Mouse (Mus musculus): ENCODE data around the gene Mab21l1. TPM values are rescaled to one million over a fixed set of nuclear protein-coding genes. Genes with fewer than 3 reads are reported as not detected.

Gene Mab21l1
- polyA plus RNA-seq, 1 experiment from 2014 or later = 46.8 TPM

DNA sequence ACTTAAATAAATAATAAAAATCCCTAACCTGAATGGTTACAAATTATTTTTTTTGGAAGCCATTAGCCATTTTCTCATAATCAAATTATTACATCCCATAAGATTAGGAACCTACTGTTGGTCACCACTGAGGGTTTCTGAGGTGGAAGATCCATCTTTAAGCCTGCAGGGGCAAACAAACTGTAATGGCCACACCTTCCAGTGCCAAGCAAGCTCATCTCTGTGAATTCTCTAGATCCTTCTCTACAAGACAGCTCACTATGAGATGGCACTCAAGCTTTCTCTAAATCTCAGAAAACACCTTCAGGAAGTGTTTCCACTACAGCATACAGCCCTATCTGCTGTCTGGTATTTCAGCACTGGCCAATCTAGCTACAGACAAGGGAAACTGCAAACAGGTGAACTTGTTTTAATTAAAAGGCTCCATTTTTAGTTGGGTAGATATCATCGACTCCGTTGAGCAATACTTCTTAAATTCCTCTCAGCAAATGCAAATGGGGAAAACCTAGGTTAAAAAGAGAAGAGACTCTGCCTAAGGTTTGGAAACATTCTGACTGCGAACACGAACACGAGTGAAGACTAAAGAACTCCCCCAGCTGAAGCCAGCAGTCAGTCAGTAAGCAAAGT, 768 bp upstream of the Mab21l1 start:
- H3K4me3 ChIP-seq = peak overlapping the region; percentile 65
- no peaks in the 10 kb centered on the region for H3K36me3 ChIP-seq
- ATAC-seq (ENCODE audit: low FRiP score, low read depth) = no peak
- H3K27me3 ChIP-seq = peaks cover 32% of the 10 kb centered on the region
- no peaks in the 10 kb centered on the region for H3K9me3 ChIP-seq
- peak overlapping the region; percentile 78 for H3K4me2 ChIP-seq (replicated peaks)
- peak overlapping the region; percentile 88; the same call in 1 of the 2 replicates for H3K27ac ChIP-seq
- H3K9ac ChIP-seq = peak overlapping the region; percentile 96
- WGBS = 13% methylated on average over 5 of the region's 5 CpGs
- peaks cover 39% of the 10 kb centered on the region for H3K4me1 ChIP-seq

DNA sequence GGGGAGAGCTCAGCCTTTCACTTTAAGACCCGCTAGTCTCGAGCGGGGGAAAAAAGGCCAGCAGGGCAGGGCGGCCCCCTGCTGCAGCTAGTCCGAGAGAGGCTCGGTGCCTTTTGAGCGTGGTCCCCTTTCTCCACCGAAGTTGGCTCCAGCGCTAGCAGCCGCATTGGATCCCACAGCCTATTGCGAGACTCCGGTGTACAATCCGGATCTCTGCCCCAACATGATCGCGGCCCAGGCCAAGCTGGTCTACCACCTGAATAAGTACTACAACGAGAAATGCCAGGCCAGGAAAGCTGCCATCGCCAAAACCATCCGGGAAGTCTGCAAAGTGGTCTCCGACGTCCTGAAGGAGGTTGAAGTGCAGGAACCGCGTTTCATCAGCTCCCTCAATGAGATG, 461 bp downstream of the Mab21l1 start:
- H3K4me1 ChIP-seq = peaks cover 41% of the 10 kb centered on the region
- under 1% methylated on average over 22 of the region's 22 CpGs for WGBS
- H3K27me3 ChIP-seq = peaks cover 30% of the 10 kb centered on the region
- H3K4me2 ChIP-seq (replicated peaks) = peak overlapping the region; percentile 78
- H3K27ac ChIP-seq = peak overlapping the region; percentile 88
- no peaks in the 10 kb centered on the region for H3K36me3 ChIP-seq
- peak overlapping the region; percentile 65 for H3K4me3 ChIP-seq
- H3K9me3 ChIP-seq = no peaks in the 10 kb centered on the region
- peak overlapping the region; percentile 96 for H3K9ac ChIP-seq
- ATAC-seq (ENCODE audit: low FRiP score, low read depth) = 0 out of 2 replicates have a peak, but pooled peaks have one; percentile 4

DNA sequence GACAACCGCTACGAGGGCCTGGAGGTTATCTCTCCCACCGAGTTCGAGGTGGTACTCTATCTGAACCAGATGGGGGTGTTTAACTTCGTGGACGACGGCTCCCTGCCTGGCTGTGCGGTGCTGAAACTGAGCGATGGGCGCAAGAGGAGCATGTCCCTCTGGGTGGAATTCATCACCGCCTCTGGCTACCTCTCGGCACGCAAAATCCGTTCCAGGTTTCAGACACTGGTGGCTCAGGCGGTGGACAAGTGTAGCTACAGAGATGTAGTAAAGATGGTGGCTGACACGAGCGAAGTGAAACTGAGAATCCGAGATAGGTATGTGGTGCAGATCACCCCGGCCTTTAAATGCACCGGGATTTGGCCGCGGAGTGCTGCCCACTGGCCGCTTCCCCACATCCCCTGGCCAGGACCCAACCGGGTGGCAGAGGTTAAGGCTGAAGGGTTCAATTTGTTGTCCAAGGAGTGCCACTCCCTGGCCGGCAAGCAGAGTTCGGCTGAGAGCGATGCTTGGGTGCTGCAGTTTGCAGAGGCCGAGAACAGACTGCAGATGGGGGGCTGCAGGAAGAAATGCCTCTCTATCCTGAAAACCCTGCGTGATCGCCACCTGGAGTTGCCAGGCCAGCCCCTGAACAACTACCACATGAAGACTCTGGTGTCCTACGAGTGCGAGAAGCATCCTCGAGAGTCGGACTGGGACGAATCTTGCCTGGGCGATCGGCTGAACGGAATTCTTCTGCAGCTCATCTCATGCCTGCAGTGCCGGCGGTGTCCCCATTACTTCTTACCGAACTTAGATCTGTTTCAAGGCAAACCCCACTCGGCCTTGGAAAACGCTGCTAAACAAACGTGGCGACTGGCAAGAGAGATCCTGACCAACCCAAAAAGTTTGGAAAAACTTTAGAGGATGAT, 1.1 kb downstream of the Mab21l1 start:
- peaks cover 41% of the 10 kb centered on the region for H3K4me1 ChIP-seq
- ATAC-seq (ENCODE audit: low FRiP score, low read depth) = no peak
- H3K36me3 ChIP-seq = no peaks in the 10 kb centered on the region
- H3K27me3 ChIP-seq = peaks cover 30% of the 10 kb centered on the region
- H3K4me2 ChIP-seq (replicated peaks) = peak overlapping the region; percentile 78
- H3K9ac ChIP-seq = peak overlapping the region; percentile 96
- 1% methylated on average over 45 of the region's 45 CpGs for WGBS
- peak overlapping the region; percentile 88 for H3K27ac ChIP-seq
- H3K9me3 ChIP-seq = no peaks in the 10 kb centered on the region
- H3K4me3 ChIP-seq = peak overlapping the region; percentile 65

DNA sequence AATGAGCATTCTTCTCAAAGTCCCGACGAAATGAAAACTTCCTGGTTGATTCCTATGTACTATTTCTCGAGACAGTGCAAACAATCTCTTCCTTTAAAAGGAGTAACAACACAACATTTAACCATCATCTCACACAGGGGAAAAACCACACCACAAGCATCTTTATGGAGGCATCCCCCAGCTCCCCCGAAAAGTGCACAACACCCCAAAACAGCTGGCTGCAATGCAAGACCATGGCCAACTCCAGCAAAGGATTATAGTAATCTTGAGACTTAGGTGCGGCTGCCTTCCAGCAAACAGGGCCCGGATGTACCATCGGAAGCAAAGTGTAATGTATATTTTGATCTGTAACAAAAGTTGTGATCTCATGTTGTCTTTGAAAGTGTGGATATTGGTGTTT, 1.8 kb downstream of the Mab21l1 start:
- Histone ChIP-seq H3K4me3 (peak overlapping the region; percentile 65), H3K9ac (peak overlapping the region; percentile 96), H3K4me2 (replicated peaks) (peak overlapping the region; percentile 78), H3K36me3 (no peaks in the 10 kb centered on the region), H3K4me1 (peaks cover 46% of the 10 kb centered on the region), H3K9me3 (no peaks in the 10 kb centered on the region), H3K27me3 (peaks cover 27% of the 10 kb centered on the region), H3K27ac (peak overlapping the region; percentile 88)
- ATAC-seq (ENCODE audit: low FRiP score, low read depth) = no peak
- 5% methylated on average over 7 of the region's 7 CpGs for WGBS

DNA sequence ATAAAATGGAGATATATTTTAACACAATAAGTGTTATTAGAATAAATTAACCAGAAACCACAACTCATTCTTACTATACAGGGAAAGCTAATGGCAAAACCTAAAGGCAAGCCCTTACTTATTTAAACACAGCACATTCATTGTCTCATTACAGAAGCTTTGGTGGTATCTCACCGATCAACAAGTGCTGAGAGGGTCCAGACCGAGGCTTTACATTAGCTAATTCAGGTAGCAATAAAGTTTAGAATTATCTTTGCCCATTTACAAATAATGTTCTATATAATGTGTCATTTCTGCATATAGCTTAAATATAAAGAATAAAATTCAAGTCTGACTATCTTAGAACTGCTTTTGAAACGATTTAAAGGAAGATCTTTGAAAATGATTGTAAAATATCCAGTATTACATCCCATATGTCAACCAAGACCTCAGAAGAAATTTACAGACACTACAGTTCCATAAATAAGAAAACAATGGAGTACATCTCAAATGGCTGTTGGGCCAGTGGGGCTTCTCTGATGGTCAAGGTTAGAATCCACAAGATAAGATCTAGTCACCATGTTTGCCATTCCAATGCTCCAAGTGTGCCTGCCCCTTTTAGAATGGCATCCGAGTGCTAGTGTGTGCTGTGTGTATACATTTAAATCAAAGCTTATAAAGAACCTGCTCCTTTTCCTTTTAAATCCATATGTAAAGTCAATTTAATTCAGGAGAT, 3.1 kb downstream of the Mab21l1 start:
- 25% methylated on average over 4 of the region's 4 CpGs for WGBS
- no peaks in the 10 kb centered on the region for H3K36me3 ChIP-seq

DNA sequence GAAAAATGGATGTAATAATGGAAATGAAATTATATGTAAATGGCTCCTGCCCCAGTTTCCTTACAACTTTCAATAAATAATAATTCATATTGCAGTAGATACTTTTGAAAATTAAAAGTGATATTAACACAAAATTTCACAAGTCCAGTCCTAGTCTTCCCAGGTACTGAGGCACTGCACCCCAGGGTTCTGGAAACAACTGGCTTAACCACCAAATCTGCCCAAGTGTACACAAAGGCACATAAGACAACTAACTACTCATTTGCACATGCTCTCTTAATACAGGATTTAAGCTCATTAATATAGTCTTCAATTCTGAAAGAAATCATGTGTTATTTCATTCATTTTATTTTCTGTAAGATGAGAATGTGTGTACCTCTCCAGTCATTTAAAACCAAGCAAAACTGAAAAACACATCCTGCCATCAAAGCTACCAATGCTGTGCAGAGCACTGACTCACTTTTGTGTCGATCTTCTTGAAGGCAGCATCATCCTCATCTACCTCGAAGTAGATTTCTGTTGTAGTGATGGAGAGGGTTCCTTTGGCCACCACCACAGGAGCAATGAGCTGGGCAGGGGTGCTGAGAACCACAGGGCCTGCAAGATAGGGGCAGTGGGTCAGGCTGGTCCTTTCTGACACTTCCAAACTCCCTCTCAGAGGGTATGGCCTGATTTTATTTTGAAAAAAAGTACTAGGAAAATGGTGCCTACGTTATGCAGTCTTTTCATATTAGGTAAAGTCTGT, 3.8 kb downstream of the Mab21l1 start:
- Histone ChIP-seq H3K27me3 (peaks cover 10% of the 10 kb centered on the region), H3K9me3 (no peaks in the 10 kb centered on the region), H3K36me3 (no peaks in the 10 kb centered on the region), H3K27ac (peak overlapping the region; percentile 94), H3K4me3 (peak overlapping the region; percentile 52), H3K9ac (peak overlapping the region; percentile 90), H3K4me2 (replicated peaks) (peak overlapping the region; percentile 83), H3K4me1 (peaks cover 38% of the 10 kb centered on the region)
- 17% methylated on average over 3 of the region's 3 CpGs for WGBS
- ATAC-seq (ENCODE audit: low FRiP score, low read depth) = no peak

More for the DNA sequence above, 3.1 kb downstream of the Mab21l1 start:
- H3K9ac ChIP-seq = peak overlapping the region; percentile 67
- peak overlapping the region; percentile 83 for H3K4me2 ChIP-seq (replicated peaks)
- no peak for ATAC-seq (ENCODE audit: low FRiP score, low read depth)
- H3K9me3 ChIP-seq = no peaks in the 10 kb centered on the region
- peaks cover 45% of the 10 kb centered on the region for H3K4me1 ChIP-seq
- peak overlapping the region; percentile 74; the same call in 1 of the 2 replicates for H3K27ac ChIP-seq
- H3K4me3 ChIP-seq = peak overlapping the region; percentile 52
- H3K27me3 ChIP-seq = peaks cover 17% of the 10 kb centered on the region

DNA sequence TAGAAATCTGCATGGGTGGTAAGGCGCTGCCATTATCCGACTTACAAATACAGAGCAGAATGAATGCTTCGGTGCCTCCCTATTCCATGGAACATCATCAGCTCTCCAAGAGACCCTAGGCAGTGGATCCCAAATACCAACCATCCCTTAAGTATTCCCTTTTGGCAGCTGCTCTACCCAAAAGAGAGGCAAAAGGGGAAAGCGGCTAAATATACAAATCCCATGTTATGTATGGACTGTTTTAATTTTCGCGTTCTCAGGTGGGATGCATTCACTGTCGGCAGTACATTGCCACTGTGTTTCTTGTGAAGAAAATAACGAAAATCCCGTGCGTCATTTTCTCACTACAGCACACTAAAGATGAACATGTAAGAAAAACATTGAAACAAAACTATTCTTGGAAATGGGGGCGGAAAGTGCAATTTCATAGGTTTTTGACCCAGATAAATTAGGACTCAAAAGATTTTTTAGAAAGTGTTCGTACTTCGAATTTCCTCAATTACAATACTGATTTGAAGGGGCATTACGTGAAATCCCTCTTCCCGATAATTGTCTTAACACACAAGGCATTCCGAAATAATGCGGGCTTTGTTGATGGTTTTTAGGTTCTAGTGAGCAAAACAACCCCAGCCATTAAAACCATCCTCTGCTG, 4.7 kb downstream of the Mab21l1 start:
- Histone ChIP-seq H3K27ac (peak overlapping the region; percentile 94), H3K4me1 (peaks cover 31% of the 10 kb centered on the region), H3K27me3 (peaks cover 5% of the 10 kb centered on the region; the same call in 1 of the 2 replicates), H3K4me2 (replicated peaks) (peak overlapping the region; percentile 83), H3K4me3 (peak overlapping the region; percentile 52), H3K9ac (peak overlapping the region; percentile 90), H3K9me3 (no peaks in the 10 kb centered on the region), H3K36me3 (no peaks in the 10 kb centered on the region)
- WGBS = 9% methylated on average over 17 of the region's 17 CpGs
- ATAC-seq (ENCODE audit: low FRiP score, low read depth) = no peak

DNA sequence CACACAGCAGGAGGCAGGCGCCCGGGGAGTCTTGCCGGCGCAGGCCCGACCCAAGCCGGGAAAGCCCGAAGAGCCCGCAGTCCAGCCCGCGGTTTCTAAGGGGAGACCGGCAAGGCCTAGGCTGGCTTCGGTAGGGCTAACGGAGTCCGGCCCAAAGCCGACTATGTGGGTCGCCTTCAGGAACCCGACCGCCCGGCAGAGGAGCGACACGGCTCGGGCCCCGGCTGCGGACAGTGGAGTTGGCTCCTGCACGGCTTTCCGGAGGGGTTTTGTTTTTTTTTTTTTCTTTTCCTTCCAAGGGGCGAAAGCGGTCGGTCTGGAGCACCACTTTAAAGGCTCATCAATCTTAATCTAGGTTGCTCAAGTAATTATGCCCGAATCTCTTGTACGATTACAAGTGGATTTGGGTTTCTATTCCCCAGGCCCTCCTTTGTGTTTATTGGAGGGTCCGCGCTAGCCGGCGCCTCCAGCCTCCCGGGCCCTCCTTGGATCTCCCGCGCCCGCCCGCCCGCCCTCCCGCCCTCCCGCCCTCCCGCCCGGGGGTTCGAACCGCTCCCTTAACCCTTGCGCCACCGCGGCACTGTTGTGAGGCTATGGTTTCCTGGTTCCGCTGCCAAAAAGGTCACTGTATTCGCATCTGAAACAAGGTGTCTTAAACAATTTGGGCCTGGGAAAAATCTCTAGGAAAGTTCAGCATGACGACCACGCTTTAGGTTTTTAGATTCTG, 5.3 kb downstream of the Mab21l1 start:
- peak; percentile 50 for ATAC-seq (ENCODE audit: low FRiP score, low read depth)
- Histone ChIP-seq H3K4me3 (peak overlapping the region; percentile 52), H3K4me2 (replicated peaks) (peak overlapping the region; percentile 83), H3K27ac (peak overlapping the region; percentile 94), H3K36me3 (no peaks in the 10 kb centered on the region), H3K9ac (peak overlapping the region; percentile 90), H3K9me3 (no peaks in the 10 kb centered on the region), H3K4me1 (peaks cover 28% of the 10 kb centered on the region), H3K27me3 (peaks cover 5% of the 10 kb centered on the region; the same call in 1 of the 2 replicates)
- under 1% methylated on average over 54 of the region's 54 CpGs for WGBS

DNA sequence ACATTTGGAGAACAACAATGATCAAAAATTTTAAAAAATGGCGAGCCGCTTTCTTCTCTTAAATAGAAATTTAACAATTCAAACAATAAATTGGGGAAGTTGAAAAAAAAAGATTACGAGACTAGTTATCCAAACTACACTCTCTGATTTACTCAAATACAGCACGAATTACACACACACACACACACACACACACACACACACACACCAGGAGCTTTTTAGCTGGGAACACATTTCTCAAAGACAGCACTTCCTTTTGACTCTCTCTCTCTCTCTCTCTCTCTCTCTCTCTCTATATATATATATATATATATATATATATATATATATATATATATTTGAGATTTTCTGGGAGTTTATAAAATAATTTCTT, 5.9 kb downstream of the Mab21l1 start:
- Histone ChIP-seq H3K4me1 (peaks cover 22% of the 10 kb centered on the region), H3K4me2 (replicated peaks) (peak overlapping the region; percentile 83), H3K36me3 (no peaks in the 10 kb centered on the region), H3K27me3 (peaks cover 5% of the 10 kb centered on the region; the same call in 1 of the 2 replicates), H3K9me3 (no peaks in the 10 kb centered on the region), H3K9ac (no peak overlapping the region), H3K4me3 (peak overlapping the region; percentile 52), H3K27ac (peak overlapping the region; percentile 94; the same call in 1 of the 2 replicates)
- no peak for ATAC-seq (ENCODE audit: low FRiP score, low read depth)
- 13% methylated on average over 4 of the region's 4 CpGs for WGBS

DNA sequence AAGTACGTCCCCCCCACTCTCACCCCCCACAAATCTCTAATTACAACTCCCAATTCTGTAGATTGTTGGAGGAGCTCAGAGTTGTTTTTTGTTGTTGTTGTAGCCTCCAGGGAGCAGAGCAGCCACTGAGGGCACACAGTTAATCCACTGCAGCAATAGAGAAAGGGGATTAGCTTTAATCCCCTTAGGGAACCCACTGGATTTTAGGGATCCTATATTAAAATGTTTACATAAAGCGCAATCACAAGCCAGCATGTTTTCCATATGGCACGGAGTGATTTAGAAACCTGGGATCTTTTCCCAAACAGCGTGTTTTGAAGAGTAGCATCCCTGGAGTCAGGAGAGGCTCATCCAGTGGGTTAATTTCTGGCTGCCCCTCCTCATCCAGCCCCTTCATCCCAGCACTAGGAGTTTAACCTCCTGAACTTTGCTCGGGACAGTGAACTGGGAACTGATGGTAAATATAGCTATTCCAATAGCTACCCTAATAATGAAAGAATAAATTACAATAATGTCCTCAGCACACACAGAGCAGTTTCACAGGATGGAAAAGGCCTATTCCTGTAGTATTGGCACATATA, 6.4 kb downstream of the Mab21l1 start:
- Histone ChIP-seq H3K36me3 (no peaks in the 10 kb centered on the region), H3K27ac (no peak overlapping the region), H3K27me3 (peaks cover 5% of the 10 kb centered on the region; the same call in 1 of the 2 replicates), H3K9me3 (no peaks in the 10 kb centered on the region), H3K4me2 (replicated peaks) (peak overlapping the region; percentile 27; the same call in 1 of the 2 replicates), H3K4me3 (no peak overlapping the region), H3K9ac (no peak overlapping the region), H3K4me1 (peaks cover 18% of the 10 kb centered on the region)
- ATAC-seq (ENCODE audit: low FRiP score, low read depth) = no peak
- WGBS = 24% methylated on average over 5 of the region's 5 CpGs
